Mouse (Mus musculus) neural tube, embryonic 12.5 days (tissue): Measurements from ENCODE around the gene Tenm4. TPM values are rescaled to one million over a fixed set of nuclear protein-coding genes. Genes with fewer than 3 reads are reported as not detected.

Source experiments
- ATAC-seq: fragments of 200-750 bp; cut with Nextera tagmentation; 2 replicates; pipeline ENCODE4 v1.8.0; 2017; ENCODE audit warnings: low read depth, mild to moderate bottlenecking, moderate TSS enrichment, moderate library complexity; ENCODE audit not compliant: low FRiP score
- H3K27ac ChIP-seq: fragments of 300-500 bp; sonication (generic); 2 replicates; pipeline ENCODE4 v1.5.1; 2016
- H3K27me3 ChIP-seq: fragments of 300-500 bp; sonication (generic); replicated peaks from 2 replicates; pipeline ENCODE4 v1.6.1; 2016; ENCODE audit warnings: mild to moderate bottlenecking
- H3K36me3 ChIP-seq: fragments of 300-500 bp; sonication (generic); 2 replicates; pipeline ENCODE4 v1.6.1; 2016; ENCODE audit warnings: mild to moderate bottlenecking
- H3K4me1 ChIP-seq: fragments of 300-500 bp; sonication (generic); 2 replicates; pipeline ENCODE4 v1.6.1; 2016
- H3K4me2 ChIP-seq: fragments of 300-500 bp; sonication (generic); replicated peaks from 2 replicates; pipeline ENCODE4 v1.6.1; 2016; ENCODE audit warnings: mild to moderate bottlenecking
- H3K4me3 ChIP-seq: fragments of 300-500 bp; sonication (generic); 2 replicates; pipeline ENCODE4 v1.5.1; 2016
- H3K9ac ChIP-seq: fragments of 300-500 bp; sonication (generic); 2 replicates; pipeline ENCODE4 v1.6.1; 2016; ENCODE audit warnings: mild to moderate bottlenecking
- H3K9me3 ChIP-seq: fragments of 300-500 bp; sonication (generic); 2 replicates; pipeline ENCODE4 v1.6.1; 2016; ENCODE audit warnings: mild to moderate bottlenecking
- WGBS: fragments of 180-500 bp; shearing (Covaris S2); methylation state at CpG from one replicate; pipeline ENCODE4 v1.1.7; 2016; 5-methylcytosine and 5-hydroxymethylcytosine counted together
- polyA plus RNA-seq: library from polyadenylated mRNA; unstranded; fragments of >200 nt; fragmentation: Nextera tagmentation; extraction: Ambion mirVana; gene quantifications from 2 replicates; pipeline ENCODE4 v1.2.1, GENCODE M21; 2016

Gene Tenm4
- polyA plus RNA-seq, 1 experiment from 2014 or later: 33.0 TPM

GRCm38 (mm10) chr7:96820343-96820742 lies 649.3 kb downstream of the Tenm4 start:
- Histone ChIP-seq H3K27ac (no peak overlapping the region), H3K9me3 (no peaks in the 10 kb centered on the region), H3K4me1 (peaks cover 24% of the 10 kb centered on the region), H3K4me2 (no peak overlapping the region), H3K36me3 (peaks cover 3% of the 10 kb centered on the region; the same call in 1 of the 2 replicates), H3K4me3 (no peak overlapping the region), H3K9ac (no peak overlapping the region), H3K27me3 (no peaks in the 10 kb centered on the region)
- peak; percentile 29; the same call in 1 of the 2 replicates for ATAC-seq
- 17% methylated on average over 6 of the region's 6 CpGs for WGBS

- WGBS: 86% methylated on average over 6 of the region's 6 CpGs
- Histone ChIP-seq H3K36me3 (peaks cover 19% of the 10 kb centered on the region), H3K27me3 (no peaks in the 10 kb centered on the region), H3K9me3 (peaks cover 6% of the 10 kb centered on the region; the same call in 1 of the 2 replicates), H3K9ac (no peak overlapping the region), H3K27ac (no peak overlapping the region), H3K4me3 (no peak overlapping the region), H3K4me1 (no peaks in the 10 kb centered on the region), H3K4me2 (no peak overlapping the region)
- ATAC-seq: no peak
These were observed 655.1 kb downstream of the Tenm4 start for GRCm38 (mm10) chr7:96826101-96826500.

- H3K4me2 ChIP-seq: no peak overlapping the region
- no peak overlapping the region for H3K4me3 ChIP-seq
- H3K36me3 ChIP-seq: peaks cover 19% of the 10 kb centered on the region
- peaks cover 6% of the 10 kb centered on the region; the same call in 1 of the 2 replicates for H3K9me3 ChIP-seq
- H3K4me1 ChIP-seq: no peaks in the 10 kb centered on the region
- ATAC-seq: no peak
- no peak overlapping the region for H3K27ac ChIP-seq
- WGBS: 92% methylated on average over 6 of the region's 6 CpGs
- H3K9ac ChIP-seq: no peak overlapping the region
- H3K27me3 ChIP-seq: no peaks in the 10 kb centered on the region
These were observed 655.6 kb downstream of the Tenm4 start for GRCm38 (mm10) chr7:96826672-96827071.

- no peak overlapping the region for H3K9ac ChIP-seq
- no peaks in the 10 kb centered on the region for H3K27me3 ChIP-seq
- H3K4me3 ChIP-seq: no peak overlapping the region
- peaks cover 6% of the 10 kb centered on the region; the same call in 1 of the 2 replicates for H3K9me3 ChIP-seq
- ATAC-seq: peak; percentile 59
- H3K36me3 ChIP-seq: peaks cover 10% of the 10 kb centered on the region
- H3K4me2 ChIP-seq: no peak overlapping the region
- H3K27ac ChIP-seq: no peak overlapping the region
- 19% methylated on average over 9 of the region's 9 CpGs for WGBS
- H3K4me1 ChIP-seq: peaks cover 29% of the 10 kb centered on the region
These were observed 661.5 kb downstream of the Tenm4 start for GRCm38 (mm10) chr7:96832551-96832950.

- 0 out of 2 replicates have a peak, but pooled peaks have one; percentile 26 for ATAC-seq
These were observed 662.0 kb downstream of the Tenm4 start for GRCm38 (mm10) chr7:96833012-96833411.

GRCm38 (mm10) chr7:96834681-96835289 lies 663.7 kb downstream of the Tenm4 start:
- Histone ChIP-seq H3K9me3 (no peaks in the 10 kb centered on the region), H3K9ac (no peak overlapping the region), H3K4me2 (no peak overlapping the region), H3K36me3 (no peaks in the 10 kb centered on the region; the same call in 1 of the 2 replicates), H3K27ac (no peak overlapping the region), H3K4me1 (peaks cover 29% of the 10 kb centered on the region), H3K4me3 (no peak overlapping the region), H3K27me3 (no peaks in the 10 kb centered on the region)
- 33% methylated on average over 6 of the region's 6 CpGs for WGBS
- peak; percentile 74 for ATAC-seq

More at GRCm38 (mm10) chr7:96833012-96833411, 662.0 kb downstream of the Tenm4 start:
- no peak overlapping the region for H3K27ac ChIP-seq
- peaks cover 3% of the 10 kb centered on the region; the same call in 1 of the 2 replicates for H3K9me3 ChIP-seq
- peaks cover 7% of the 10 kb centered on the region for H3K36me3 ChIP-seq
- 57% methylated on average over 3 of the region's 3 CpGs for WGBS
- H3K4me2 ChIP-seq: no peak overlapping the region
- H3K4me3 ChIP-seq: no peak overlapping the region
- H3K9ac ChIP-seq: no peak overlapping the region
- peaks cover 29% of the 10 kb centered on the region for H3K4me1 ChIP-seq
- no peaks in the 10 kb centered on the region for H3K27me3 ChIP-seq

- no peak for ATAC-seq
- WGBS: 34% methylated on average over 2 of the region's 2 CpGs
- Histone ChIP-seq H3K9me3 (no peaks in the 10 kb centered on the region), H3K4me3 (no peak overlapping the region), H3K4me1 (peaks cover 29% of the 10 kb centered on the region), H3K27me3 (no peaks in the 10 kb centered on the region), H3K36me3 (no peaks in the 10 kb centered on the region; the same call in 1 of the 2 replicates), H3K9ac (no peak overlapping the region), H3K27ac (no peak overlapping the region), H3K4me2 (no peak overlapping the region)
These were observed 664.3 kb downstream of the Tenm4 start for GRCm38 (mm10) chr7:96835313-96835712.

- peaks cover 28% of the 10 kb centered on the region for H3K4me1 ChIP-seq
These were observed 667.3 kb downstream of the Tenm4 start for GRCm38 (mm10) chr7:96838271-96838841.

GRCm38 (mm10) chr7:96838926-96839325 lies 667.9 kb downstream of the Tenm4 start:
- H3K27me3 ChIP-seq: no peaks in the 10 kb centered on the region
- H3K4me1 ChIP-seq: peaks cover 31% of the 10 kb centered on the region
- H3K36me3 ChIP-seq: no peaks in the 10 kb centered on the region; the same call in 1 of the 2 replicates
- ATAC-seq: no peak
- no peak overlapping the region for H3K4me3 ChIP-seq
- no peak overlapping the region for H3K27ac ChIP-seq
- no peaks in the 10 kb centered on the region for H3K9me3 ChIP-seq
- 93% methylated on average over 4 of the region's 4 CpGs for WGBS
- H3K4me2 ChIP-seq: no peak overlapping the region
- H3K9ac ChIP-seq: no peak overlapping the region

More at GRCm38 (mm10) chr7:96838271-96838841, 667.3 kb downstream of the Tenm4 start:
- no peaks in the 10 kb centered on the region; the same call in 1 of the 2 replicates for H3K36me3 ChIP-seq
- no peak overlapping the region for H3K27ac ChIP-seq
- no peak overlapping the region for H3K4me3 ChIP-seq
- H3K9ac ChIP-seq: no peak overlapping the region
- no peaks in the 10 kb centered on the region for H3K27me3 ChIP-seq
- WGBS: 70% methylated on average over 8 of the region's 8 CpGs
- H3K9me3 ChIP-seq: no peaks in the 10 kb centered on the region
- no peak for ATAC-seq
- no peak overlapping the region for H3K4me2 ChIP-seq

- 91% methylated on average over 4 of the region's 4 CpGs for WGBS
- Histone ChIP-seq H3K4me1 (peaks cover 34% of the 10 kb centered on the region), H3K27me3 (no peaks in the 10 kb centered on the region), H3K4me3 (no peak overlapping the region), H3K27ac (no peak overlapping the region), H3K4me2 (no peak overlapping the region), H3K36me3 (no peaks in the 10 kb centered on the region; the same call in 1 of the 2 replicates), H3K9me3 (no peaks in the 10 kb centered on the region), H3K9ac (no peak overlapping the region)
- no peak for ATAC-seq
These were observed 668.5 kb downstream of the Tenm4 start for GRCm38 (mm10) chr7:96839586-96839985.

- Histone ChIP-seq H3K27ac (no peak overlapping the region), H3K4me3 (no peak overlapping the region), H3K9me3 (no peaks in the 10 kb centered on the region), H3K9ac (no peak overlapping the region), H3K4me2 (no peak overlapping the region), H3K27me3 (no peaks in the 10 kb centered on the region), H3K4me1 (peaks cover 21% of the 10 kb centered on the region), H3K36me3 (peaks cover 6% of the 10 kb centered on the region; the same call in 1 of the 2 replicates)
- peak; percentile 77 for ATAC-seq
- WGBS: 30% methylated on average over 12 of the region's 12 CpGs
These were observed 671.6 kb downstream of the Tenm4 start for GRCm38 (mm10) chr7:96842477-96843255.
